Comparison of ENCODE assay signal across 26 mouse cellular contexts in the genomic region with DNA sequence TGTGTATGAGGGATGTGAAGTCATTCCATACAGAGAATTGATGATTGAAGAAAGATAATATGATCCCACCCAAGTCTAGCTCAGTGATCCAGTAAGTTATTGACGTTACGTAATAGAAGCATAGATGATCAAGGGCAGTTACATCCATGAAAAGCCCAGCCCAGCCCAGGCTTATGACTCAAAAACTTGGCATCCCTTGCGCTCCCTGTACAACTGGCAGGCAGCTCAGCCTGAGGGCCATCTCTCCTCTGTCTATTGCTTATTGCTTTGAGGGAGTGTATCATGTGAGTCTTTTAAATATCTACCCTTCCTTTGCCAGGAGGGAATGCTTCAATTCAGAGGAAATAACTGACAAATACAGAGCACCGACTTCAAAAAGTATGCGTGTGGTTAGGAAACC.
DNase-seq lines count a peak whose midpoint lies in the region; ATAC-seq and TF ChIP-seq lines count a peak whose summit lies in the region.
"Had no signal": no experiment of that assay in that cellular context is flagged by ENCODE, and none has a peak within 500 bp of the region (broad histone marks: within the 10 kb centered on the region; RNA-seq: fewer than 3 reads in every experiment).

No protein-coding gene starts in this region.

- no peak overlapping the region for H3K27ac ChIP-seq in thymus, adult 2 months (ENCODE audit: control insufficient read depth, insufficient read depth, low read length)
- H3K27ac ChIP-seq in forebrain, postnatal 0 days (ENCODE audit: low read depth, low read length): no peak overlapping the region
- no peak overlapping the region for H3K27ac ChIP-seq in forebrain, embryonic 12.5 days
- H3K27ac ChIP-seq: forebrain, embryonic 10.5 days; hindbrain, embryonic 10.5 days; intestine, embryonic 15.5 days; limb, embryonic 12.5 days; midbrain, embryonic 13.5 days had no signal

- intact Hi-C loops in gastrocnemius, postnatal 36 days (cut with DNase I): no loop called here

- no peak overlapping the region for H3K9ac ChIP-seq in forebrain, postnatal 0 days
- H3K9ac ChIP-seq in forebrain, embryonic 12.5 days: no peak overlapping the region
- H3K9ac ChIP-seq: heart, embryonic 12.5 days; intestine, embryonic 15.5 days; limb, embryonic 12.5 days; liver, postnatal 0 days; midbrain, embryonic 13.5 days had no signal

- peaks cover 18% of the 10 kb centered on the region for H3K4me1 ChIP-seq in thymus, adult 2 months (replicated peaks; ENCODE audit: control insufficient read depth, insufficient read depth, low read length)
- no peaks in the 10 kb centered on the region for H3K4me1 ChIP-seq in forebrain, postnatal 0 days (ENCODE audit: insufficient read depth)
- H3K4me1 ChIP-seq in forebrain, embryonic 12.5 days: no peaks in the 10 kb centered on the region
- H3K4me1 ChIP-seq: forebrain, embryonic 10.5 days; heart, embryonic 12.5 days; hindbrain, embryonic 10.5 days; intestine, embryonic 15.5 days; limb, embryonic 12.5 days; megakaryocyte, embryonic 14.5 days; midbrain, embryonic 13.5 days had no signal

- no peak for TF ChIP-seq POLR2A in thymus, adult 2 months (IDR thresholded peaks at IDR 0.05; ENCODE audit: control insufficient read depth, extremely low read depth, insufficient read depth, low read length, poor library complexity)

- no peak overlapping the region for H3K4me2 ChIP-seq in forebrain, postnatal 0 days (ENCODE audit: low read depth)
- H3K4me2 ChIP-seq in forebrain, embryonic 12.5 days: no peak overlapping the region
- H3K4me2 ChIP-seq: heart, embryonic 12.5 days; intestine, embryonic 15.5 days; limb, embryonic 12.5 days; liver, embryonic 11.5 days; midbrain, embryonic 13.5 days had no signal

- peak; percentile 31 for DNase-seq in gastrocnemius, adult 18-20 months (ENCODE audit: low spot score)
- DNase-seq in gastrocnemius, postnatal 36 days: no peak
- peak; percentile 53 for DNase-seq in thymus, postnatal 0 days (ENCODE audit: low spot score)
- DNase-seq in thymus, adult 2 months: no peak
- DNase-seq in adrenal gland, postnatal 25 days: peak; percentile 60
- DNase-seq in forebrain, postnatal 0 days: no peak
- DNase-seq: cerebellum, adult 18-20 months; cerebellum, postnatal 14 days; heart, postnatal 10 days; kidney, adult 8-10 months; kidney, postnatal 10 days; layer of hippocampus, postnatal 36 days; liver, postnatal 0 days; lung, postnatal 14 days; right cerebral cortex, postnatal 14 days; thymus, postnatal 36 days had no signal

- H3K36me3 ChIP-seq in thymus, adult 2 months (ENCODE audit: control insufficient read depth, insufficient read depth, low read length): no peaks in the 10 kb centered on the region
- H3K36me3 ChIP-seq in forebrain, postnatal 0 days (ENCODE audit: insufficient read depth): no peaks in the 10 kb centered on the region
- no peaks in the 10 kb centered on the region for H3K36me3 ChIP-seq in forebrain, embryonic 12.5 days (replicated peaks)
- H3K36me3 ChIP-seq: forebrain, embryonic 10.5 days; heart, embryonic 12.5 days; hindbrain, embryonic 10.5 days; intestine, embryonic 15.5 days; limb, embryonic 12.5 days; midbrain, embryonic 13.5 days had no signal

- no peak for ATAC-seq in forebrain, postnatal 0 days
- no peak for ATAC-seq in forebrain, embryonic 12.5 days (ENCODE audit: low FRiP score)
- ATAC-seq: hindbrain, embryonic 16.5 days; intestine, embryonic 15.5 days; liver, postnatal 0 days; midbrain, embryonic 13.5 days had no signal

- WGBS in thymus, adult 2 months: 54% methylated on average over 5 of the region's 5 CpGs
- WGBS in forebrain, postnatal 0 days: 92% methylated on average over 5 of the region's 5 CpGs
- WGBS in forebrain, embryonic 12.5 days: 96% methylated on average over 5 of the region's 5 CpGs

- H3K27me3 ChIP-seq in thymus, adult 2 months (ENCODE audit: control insufficient read depth, insufficient read depth, low read length): no peaks in the 10 kb centered on the region
- no peaks in the 10 kb centered on the region for H3K27me3 ChIP-seq in forebrain, postnatal 0 days (ENCODE audit: insufficient read depth, low read length)
- H3K27me3 ChIP-seq in forebrain, embryonic 12.5 days: no peaks in the 10 kb centered on the region
- H3K27me3 ChIP-seq: heart, embryonic 12.5 days; intestine, embryonic 15.5 days; limb, embryonic 12.5 days; midbrain, embryonic 13.5 days had no signal

- no peaks in the 10 kb centered on the region for H3K9me3 ChIP-seq in forebrain, postnatal 0 days (ENCODE audit: low read length)
- no peaks in the 10 kb centered on the region for H3K9me3 ChIP-seq in forebrain, embryonic 12.5 days
- H3K9me3 ChIP-seq: forebrain, embryonic 10.5 days; heart, embryonic 12.5 days; hindbrain, embryonic 10.5 days; intestine, embryonic 15.5 days; limb, embryonic 12.5 days; midbrain, embryonic 13.5 days had no signal

- no peak overlapping the region for H3K4me3 ChIP-seq in thymus, adult 2 months (ENCODE audit: control insufficient read depth, insufficient read depth, low read length)
- H3K4me3 ChIP-seq in forebrain, postnatal 0 days (ENCODE audit: low read depth, low read length): no peak overlapping the region
- no peak overlapping the region for H3K4me3 ChIP-seq in forebrain, embryonic 12.5 days (replicated peaks)
- H3K4me3 ChIP-seq: forebrain, embryonic 10.5 days; heart, embryonic 12.5 days; hindbrain, embryonic 10.5 days; intestine, embryonic 15.5 days; limb, embryonic 12.5 days; megakaryocyte, embryonic 14.5 days; midbrain, embryonic 13.5 days had no signal

- TF ChIP-seq CTCF in thymus, adult 2 months (IDR thresholded peaks at IDR 0.05; ENCODE audit: borderline replicate concordance, control insufficient read depth, extremely low read depth, insufficient read depth, low read length, poor library complexity): no peak
- TF ChIP-seq CTCF in forebrain, postnatal 0 days (IDR thresholded peaks at IDR 0.05; ENCODE audit: low read depth): no peak

Comparison
In these comparisons a context has a peak if more than half of its experiments do, and no peak if none do; other contexts are left out.
1. DNase-seq: peak in gastrocnemius, adult 18-20 months (single experiment), thymus, postnatal 0 days (single experiment) and adrenal gland, postnatal 25 days (single experiment); none in gastrocnemius, postnatal 36 days (0 of 2), thymus, adult 2 months (single experiment) and forebrain, postnatal 0 days (single experiment).